ENCODE assay signal across 29 mouse cellular contexts in genomic region chr9:67347184-67347583, GRCm38 (mm10).
DNase-seq lines count a peak whose midpoint lies in the region; ATAC-seq and TF ChIP-seq lines count a peak whose summit lies in the region.
"Had no signal": no experiment of that assay in that cellular context is flagged by ENCODE, and none has a peak within 500 bp of the region (broad histone marks: within the 10 kb centered on the region; RNA-seq: fewer than 3 reads in every experiment).

No protein-coding gene starts in this region.

- DNase-seq in forebrain, embryonic 11.5 days (ENCODE audit: low spot score) = peak; percentile 5
- DNase-seq in forebrain, embryonic 14.5 days (ENCODE audit: low spot score) = no peak
- DNase-seq in ES-CJ7 (ENCODE audit: low read depth, low spot score) (peak; percentile 56), R1 (ENCODE audit: low read depth, low spot score) (peak; percentile 83)
- DNase-seq in frontal cortex, postnatal 14 days (ENCODE audit: low spot score in 2 of 2) = no peak
- DNase-seq in adrenal gland, adult (ENCODE audit: inconsistent age in 2 of 2, low spot score in 1 of 2) = no peak
- DNase-seq: adrenal gland, adult 2 months; adrenal gland, postnatal 10 days; adrenal gland, postnatal 25 days; B cell, adult 2 months; cerebellum, adult 11 months; cerebellum, adult 18-20 months; cerebellum, adult 8-10 months; cerebellum, adult 9-11 months; cerebellum, postnatal 14 days; cerebellum, postnatal 36 days; embryo, embryonic 11 days had no signal

- H3K4me1 ChIP-seq in forebrain, embryonic 11.5 days (replicated peaks; ENCODE audit: control insufficient read depth, insufficient read depth, low read length) = no peaks in the 10 kb centered on the region
- H3K4me1 ChIP-seq in forebrain, embryonic 14.5 days (ENCODE audit: control insufficient read depth, insufficient read depth, low read length) = no peaks in the 10 kb centered on the region
- no peaks in the 10 kb centered on the region for H3K4me1 ChIP-seq in intestine, postnatal 0 days (replicated peaks; ENCODE audit: control insufficient read depth, insufficient read depth, low read length)
- H3K4me1 ChIP-seq: embryonic facial prominence, embryonic 13.5 days; embryonic facial prominence, embryonic 15.5 days; forebrain, embryonic 13.5 days had no signal

- H3K27me3 ChIP-seq in forebrain, embryonic 11.5 days (ENCODE audit: control insufficient read depth, insufficient read depth, low read length) = no peaks in the 10 kb centered on the region
- H3K27me3 ChIP-seq in forebrain, embryonic 14.5 days (replicated peaks; ENCODE audit: control insufficient read depth, insufficient read depth, low read length) = no peaks in the 10 kb centered on the region
- H3K27me3 ChIP-seq in intestine, postnatal 0 days (replicated peaks; ENCODE audit: control insufficient read depth, insufficient read depth, low read length) = no peaks in the 10 kb centered on the region
- H3K27me3 ChIP-seq: CH12.LX; embryonic facial prominence, embryonic 13.5 days; embryonic facial prominence, embryonic 15.5 days; forebrain, embryonic 13.5 days; Patski had no signal

- ATAC-seq in forebrain, embryonic 11.5 days (replicated peaks; ENCODE audit: low FRiP score) = no peak
- no peak for ATAC-seq in forebrain, embryonic 14.5 days
- no peak for ATAC-seq in intestine, postnatal 0 days
- ATAC-seq: activated CD4-positive, CD25-positive, alpha-beta regulatory T cell, adult 4 months; CD4-positive, CD25-positive, alpha-beta regulatory T cell, adult 4 months; forebrain, embryonic 13.5 days; forebrain, embryonic 16.5 days; Patski had no signal

- TF ChIP-seq CTCF in intestine, postnatal 0 days (IDR thresholded peaks at IDR 0.05; ENCODE audit: low read depth) = no peak

- H3K9me3 ChIP-seq in forebrain, embryonic 11.5 days (ENCODE audit: control insufficient read depth, low read length) = no peaks in the 10 kb centered on the region
- no peaks in the 10 kb centered on the region for H3K9me3 ChIP-seq in forebrain, embryonic 14.5 days (replicated peaks; ENCODE audit: control insufficient read depth, low read length)
- no peaks in the 10 kb centered on the region for H3K9me3 ChIP-seq in intestine, postnatal 0 days (ENCODE audit: control insufficient read depth)
- H3K9me3 ChIP-seq: embryonic facial prominence, embryonic 13.5 days; embryonic facial prominence, embryonic 15.5 days; forebrain, embryonic 10.5 days; forebrain, embryonic 13.5 days; G1E had no signal

- no peak overlapping the region for H3K27ac ChIP-seq in forebrain, embryonic 11.5 days (ENCODE audit: low read depth, low read length)
- no peak overlapping the region for H3K27ac ChIP-seq in forebrain, embryonic 14.5 days (ENCODE audit: low read depth, low read length)
- H3K27ac ChIP-seq in intestine, postnatal 0 days (ENCODE audit: low read depth, low read length) = no peak overlapping the region
- H3K27ac ChIP-seq: embryonic facial prominence, embryonic 13.5 days; embryonic facial prominence, embryonic 15.5 days; forebrain, embryonic 13.5 days had no signal

- no peak overlapping the region for H3K4me3 ChIP-seq in forebrain, embryonic 11.5 days (ENCODE audit: low read depth, low read length)
- no peak overlapping the region for H3K4me3 ChIP-seq in forebrain, embryonic 14.5 days (ENCODE audit: low read depth, low read length)
- no peak overlapping the region for H3K4me3 ChIP-seq in intestine, postnatal 0 days (ENCODE audit: low read depth, low read length)
- H3K4me3 ChIP-seq: embryonic facial prominence, embryonic 13.5 days; embryonic facial prominence, embryonic 15.5 days; erythroblast, embryonic 14.5 days; forebrain, embryonic 10.5 days; forebrain, embryonic 13.5 days had no signal

- no peaks in the 10 kb centered on the region for H3K36me3 ChIP-seq in forebrain, embryonic 11.5 days (ENCODE audit: control insufficient read depth, insufficient read depth, low read length)
- no peaks in the 10 kb centered on the region for H3K36me3 ChIP-seq in forebrain, embryonic 14.5 days (ENCODE audit: control insufficient read depth, insufficient read depth, low read length)
- H3K36me3 ChIP-seq in intestine, postnatal 0 days (ENCODE audit: control insufficient read depth, insufficient read depth) = 0 out of 2 replicates have a peak, but pooled peaks cover 9% of the 10 kb centered on the region
- H3K36me3 ChIP-seq: G1E had no signal

- H3K4me2 ChIP-seq in forebrain, embryonic 11.5 days (ENCODE audit: low read depth, low read length, severe bottlenecking) = no peak overlapping the region
- H3K4me2 ChIP-seq in forebrain, embryonic 14.5 days (ENCODE audit: low read length) = no peak overlapping the region
- H3K4me2 ChIP-seq in intestine, postnatal 0 days (replicated peaks; ENCODE audit: low read depth) = no peak overlapping the region
- H3K4me2 ChIP-seq: embryonic facial prominence, embryonic 13.5 days; embryonic facial prominence, embryonic 15.5 days; forebrain, embryonic 13.5 days had no signal

- 79% methylated on average over 5 of the region's 5 CpGs for WGBS in forebrain, embryonic 11.5 days
- WGBS in forebrain, embryonic 14.5 days = 66% methylated on average over 5 of the region's 5 CpGs
- WGBS in intestine, postnatal 0 days = 96% methylated on average over 5 of the region's 5 CpGs

- no peak overlapping the region for H3K9ac ChIP-seq in forebrain, embryonic 11.5 days (ENCODE audit: low read length)
- H3K9ac ChIP-seq in forebrain, embryonic 14.5 days (ENCODE audit: low read length) = no peak overlapping the region
- H3K9ac ChIP-seq in intestine, postnatal 0 days (ENCODE audit: low read depth, low read length) = no peak overlapping the region
- H3K9ac ChIP-seq: embryonic facial prominence, embryonic 13.5 days; embryonic facial prominence, embryonic 15.5 days; forebrain, embryonic 13.5 days had no signal

Comparison
In these comparisons a context has a peak if more than half of its experiments do, and no peak if none do; other contexts are left out.
1. DNase-seq: peak in forebrain, embryonic 11.5 days (single experiment), ES-CJ7 (single experiment) and R1 (single experiment); none in forebrain, embryonic 14.5 days (single experiment), frontal cortex, postnatal 14 days (0 of 2) and adrenal gland, adult (0 of 2).